Mouse (Mus musculus) stomach, postnatal 0 days (tissue): ENCODE results near the gene Pfkl.

Experiments used
- CTCF ChIP-seq: IDR thresholded peaks from 2 replicates; pipeline ENCODE4 v1.5.1; 2016; ENCODE audit warnings: antibody characterized with exemption, low read depth, mild to moderate bottlenecking, moderate library complexity
- EP300 ChIP-seq: optimal IDR thresholded peaks from 2 replicates; pipeline ENCODE3; 2016; ENCODE audit warnings: antibody characterized with exemption

DNA sequence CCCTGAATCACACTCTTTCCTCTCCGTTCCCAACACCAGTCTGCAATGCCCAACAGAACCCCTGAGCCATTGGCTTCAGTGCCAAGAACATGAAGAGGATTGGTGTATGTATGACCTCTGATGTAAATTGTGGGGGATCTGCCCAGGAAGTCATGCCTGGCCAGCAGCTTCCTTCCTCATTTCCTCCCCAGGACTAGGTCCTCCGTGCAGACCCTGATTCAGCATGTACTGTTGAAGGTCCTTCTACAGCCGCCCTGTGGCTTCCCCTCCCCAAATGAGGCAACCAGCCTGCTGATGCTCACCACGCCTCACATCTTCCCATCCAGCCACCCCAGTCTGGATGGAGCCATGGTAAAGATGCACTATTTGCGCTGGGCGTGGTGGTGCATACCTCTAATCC is 39.4 kb downstream of the Pfkl start, which contains the start of gene Trpm2:
- TF ChIP-seq CTCF: no peak
- TF ChIP-seq EP300: no peak
